Mouse (Mus musculus): ENCODE data around the gene Lhcgr.

GRCm38 (mm10) chr17:88764136-88764485, 27.7 kb downstream of the Lhcgr start:
- TF ChIP-seq TAL1 (IDR thresholded peaks at IDR 0.05; ENCODE audit: low read length) (no peak), GATA1 (IDR thresholded peaks at IDR 0.05; ENCODE audit: low read length) (no peak)
